Mouse (Mus musculus): Measurements from ENCODE around the gene Olfr1062. TPM values are rescaled to one million over a fixed set of nuclear protein-coding genes. Genes with fewer than 3 reads are reported as not detected.
"Not testable (repeated sequence)": the region's sequence is repeated elsewhere in the genome, so short reads cannot be mapped to it uniquely, and the experiment has no call there.

Olfr1062 gene
- polyA plus RNA-seq (2015; fragmentation: Nextera tagmentation; extraction: Ambion mirVana): 0.05 TPM in 1 of 2 replicates, not detected in the other

DNA sequence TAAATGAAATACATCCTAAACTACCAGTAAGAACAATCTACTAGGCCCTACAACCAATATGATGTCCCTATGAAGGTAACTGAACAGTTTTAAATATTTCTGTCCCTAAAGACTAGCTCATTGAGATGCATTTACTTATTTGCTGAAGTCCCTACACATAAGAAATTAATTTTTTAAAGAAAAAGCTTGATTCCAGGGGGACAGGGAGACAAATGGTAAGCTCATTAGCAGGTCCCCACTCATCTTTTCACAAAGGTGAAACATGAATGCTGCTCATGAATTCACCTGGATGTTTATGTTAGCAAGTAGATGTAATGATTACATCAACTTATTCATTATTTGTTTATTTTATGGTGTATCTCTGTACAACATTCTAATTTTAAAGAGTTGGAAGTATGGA lies at the start of gene Olfr1062:
Gene Olfr1062 (minus strand): TSS at position 101 of the 400 bp plus-strand sequence.
- H3K36me3 ChIP-seq; H3K9ac ChIP-seq; H3K4me3 ChIP-seq (replicated peaks); ATAC-seq (ENCODE audit: insufficient number of reproducible peaks, low FRiP score, low TSS enrichment, low read depth); H3K4me2 ChIP-seq (replicated peaks); H3K4me1 ChIP-seq; H3K27ac ChIP-seq (replicated peaks); H3K27me3 ChIP-seq; H3K9me3 ChIP-seq (replicated peaks): not testable (repeated sequence)

DNA sequence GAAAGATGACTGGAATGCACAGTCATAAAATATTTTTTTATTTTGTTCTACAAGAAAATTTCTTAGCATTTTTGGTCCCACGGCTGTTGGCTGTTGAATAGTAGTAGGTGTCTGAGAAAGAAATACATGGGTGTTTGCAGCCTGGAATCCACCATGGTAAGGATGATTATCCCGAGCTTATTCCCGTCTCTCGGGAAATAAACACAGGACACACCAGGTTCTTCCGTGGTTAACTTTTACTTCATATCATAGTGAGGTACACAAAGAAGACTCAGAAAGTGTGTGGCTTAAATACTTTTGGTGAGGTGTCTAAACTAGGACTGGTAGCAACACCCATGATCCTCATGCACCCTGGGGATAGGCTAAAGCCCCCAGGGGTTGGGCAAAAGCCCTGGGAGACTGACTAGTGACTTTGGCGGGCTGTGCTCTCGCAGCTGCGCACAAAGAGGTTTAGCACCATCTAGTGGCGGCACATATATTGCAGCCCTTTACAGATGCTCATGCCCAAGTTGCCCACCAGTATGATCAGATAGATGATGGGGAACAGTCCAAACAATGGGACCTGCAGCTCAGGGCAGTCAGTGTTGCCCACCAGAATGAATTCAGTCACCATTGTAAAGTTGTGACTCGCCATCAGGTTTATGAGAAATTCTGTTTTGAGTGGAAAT lies 38.0 kb upstream of the Olfr1062 start:
- Histone ChIP-seq H3K27me3 (no peaks in the 10 kb centered on the region), H3K4me2 (replicated peaks) (0 out of 2 replicates have a peak overlapping the region, but pooled peaks have one; percentile 28), H3K9ac (no peak overlapping the region), H3K4me3 (replicated peaks) (no peak overlapping the region), H3K27ac (replicated peaks) (no peak overlapping the region), H3K4me1 (no peaks in the 10 kb centered on the region), H3K9me3 (replicated peaks) (no peaks in the 10 kb centered on the region), H3K36me3 (no peaks in the 10 kb centered on the region)
- WGBS: 24% methylated on average over 10 of the region's 10 CpGs
- ATAC-seq (ENCODE audit: insufficient number of reproducible peaks, low FRiP score, low TSS enrichment, low read depth): no peak

DNA sequence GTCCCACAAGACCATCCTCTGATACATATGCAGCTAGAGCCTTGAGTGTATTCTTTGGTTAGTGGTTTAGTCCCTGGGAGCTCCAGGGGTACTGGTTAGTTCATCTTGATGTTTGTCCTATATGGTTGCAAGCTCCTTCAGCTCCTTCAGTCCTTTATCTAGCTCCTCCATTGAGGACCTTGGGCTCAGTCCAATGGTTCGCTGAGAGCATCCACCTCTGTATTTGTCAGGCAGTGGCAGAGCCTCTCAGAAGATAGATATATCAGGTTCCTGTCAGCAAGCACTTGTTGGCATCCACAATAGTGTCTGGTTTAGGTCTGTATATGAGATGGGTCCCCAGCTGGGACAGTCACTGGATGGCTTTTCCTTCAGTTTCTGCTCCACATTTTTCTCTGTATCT lies 33.9 kb upstream of the Olfr1062 start:
- 85% methylated on average over 1 of the region's 1 CpGs for WGBS
- H3K9ac ChIP-seq: no peak overlapping the region
- H3K27ac ChIP-seq (replicated peaks): no peak overlapping the region
- H3K4me1 ChIP-seq: no peaks in the 10 kb centered on the region
- H3K9me3 ChIP-seq (replicated peaks): no peaks in the 10 kb centered on the region
- ATAC-seq (ENCODE audit: insufficient number of reproducible peaks, low FRiP score, low TSS enrichment, low read depth): no peak
- H3K4me3 ChIP-seq (replicated peaks): no peak overlapping the region
- H3K4me2 ChIP-seq (replicated peaks): no peak overlapping the region
- H3K36me3 ChIP-seq: no peaks in the 10 kb centered on the region
- H3K27me3 ChIP-seq: no peaks in the 10 kb centered on the region

DNA sequence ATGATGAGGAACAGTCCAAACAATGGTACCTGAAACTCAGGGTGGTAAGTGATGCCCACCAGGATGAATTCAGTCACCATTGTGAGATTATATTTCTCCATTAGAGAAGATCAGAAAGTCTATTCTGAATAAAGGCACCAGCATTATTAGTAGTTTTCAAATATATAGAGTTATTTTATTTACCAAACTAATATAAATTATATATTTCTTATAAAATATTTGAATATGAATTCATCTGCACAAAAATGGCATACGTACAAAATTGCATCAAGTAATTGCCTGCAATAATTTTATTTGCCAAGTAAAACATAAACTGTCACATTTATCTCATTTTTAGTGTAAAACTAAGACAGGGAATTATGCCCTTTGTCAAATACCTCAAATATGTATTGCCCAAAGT lies 29.6 kb upstream of the Olfr1062 start, which contains the start of gene Olfr1066:
Gene Olfr1066 (minus strand): TSS at position 101 of the 400 bp plus-strand sequence.
- H3K9ac ChIP-seq: no peak within 1 kb of the TSS
- no peaks in the 10 kb centered on the region for H3K9me3 ChIP-seq (replicated peaks)
- H3K4me3 ChIP-seq (replicated peaks): no peak within 1 kb of the TSS
- H3K27ac ChIP-seq (replicated peaks): no peak within 1 kb of the TSS
- no peak for ATAC-seq (ENCODE audit: insufficient number of reproducible peaks, low FRiP score, low TSS enrichment, low read depth)
- no peaks in the 10 kb centered on the region for H3K4me1 ChIP-seq
- 85% methylated on average over 1 of the region's 1 CpGs for WGBS
- no peaks in the 10 kb centered on the region for H3K27me3 ChIP-seq
- H3K4me2 ChIP-seq (replicated peaks): no peak within 1 kb of the TSS
- no peaks in the 10 kb centered on the region for H3K36me3 ChIP-seq

DNA sequence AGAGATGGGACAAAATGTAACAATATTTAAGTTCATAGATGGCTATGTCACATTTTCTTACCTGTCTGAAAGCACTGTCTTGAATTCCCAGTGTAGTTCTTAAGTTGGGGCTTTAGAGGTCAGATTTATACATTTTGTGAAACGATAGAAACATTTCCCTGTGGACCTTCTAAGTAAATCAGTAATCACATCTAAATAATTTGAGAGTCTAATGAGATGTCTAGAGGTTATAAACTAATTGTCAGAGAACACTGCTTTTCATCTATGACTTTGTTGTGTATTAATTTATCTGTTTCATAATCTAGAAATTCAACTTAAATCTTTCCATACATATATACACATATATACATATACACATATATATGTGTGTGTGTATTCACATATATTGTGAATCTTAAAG lies 23.9 kb upstream of the Olfr1062 start, which contains the start of gene Olfr1065:
Gene Olfr1065 (minus strand): TSS at position 101 of the 400 bp plus-strand sequence.
- not testable (repeated sequence) for ATAC-seq (ENCODE audit: insufficient number of reproducible peaks, low FRiP score, low TSS enrichment, low read depth); H3K4me3 ChIP-seq (replicated peaks); H3K36me3 ChIP-seq; H3K27ac ChIP-seq (replicated peaks); H3K4me2 ChIP-seq (replicated peaks); H3K27me3 ChIP-seq; H3K9me3 ChIP-seq (replicated peaks); H3K4me1 ChIP-seq; H3K9ac ChIP-seq
- WGBS: 75% methylated on average over 1 of the region's 1 CpGs

DNA sequence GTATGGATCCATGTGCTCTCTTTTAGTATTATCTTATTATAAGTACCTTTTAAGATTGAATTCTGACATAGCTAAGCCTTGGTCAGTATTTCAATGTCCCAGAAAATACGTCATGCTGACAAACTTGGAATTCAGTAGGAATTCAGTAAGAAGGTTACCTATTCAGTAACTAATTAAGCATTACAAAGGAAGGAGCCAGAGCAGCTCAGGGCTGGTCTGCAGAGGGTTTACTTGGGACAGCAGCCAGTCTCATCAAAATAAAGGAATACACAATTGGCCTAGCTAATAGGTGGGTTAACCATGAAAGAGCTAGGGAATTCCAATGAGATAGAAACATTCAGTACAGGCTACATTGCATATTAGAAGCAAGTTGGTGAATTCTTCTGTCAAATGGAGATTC lies 15.6 kb upstream of the Olfr1062 start:
- not testable (repeated sequence) for H3K36me3 ChIP-seq; H3K27me3 ChIP-seq; H3K4me3 ChIP-seq (replicated peaks); ATAC-seq (ENCODE audit: insufficient number of reproducible peaks, low FRiP score, low TSS enrichment, low read depth); H3K9me3 ChIP-seq (replicated peaks); H3K27ac ChIP-seq (replicated peaks); H3K9ac ChIP-seq; H3K4me1 ChIP-seq; H3K4me2 ChIP-seq (replicated peaks)
- WGBS: 69% methylated on average over 1 of the region's 1 CpGs

DNA sequence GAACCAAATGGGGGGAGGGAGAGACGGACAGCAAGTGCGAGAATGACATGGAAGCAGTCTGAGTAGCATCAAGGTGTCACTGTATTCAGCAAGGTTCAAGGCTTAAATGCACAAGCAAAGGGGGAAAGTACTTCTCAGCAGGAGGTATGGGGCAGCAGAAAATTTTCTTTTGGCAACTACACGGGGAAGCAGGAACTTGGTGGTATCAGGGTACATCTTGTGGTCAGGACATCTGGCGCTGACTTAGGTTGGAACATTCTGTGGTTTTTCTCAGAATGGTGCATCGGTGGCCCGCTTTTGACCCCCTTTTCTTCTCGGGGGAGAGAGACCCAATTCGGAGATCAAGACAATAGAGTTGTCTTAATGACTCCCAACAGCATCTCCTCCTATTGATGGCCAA lies 2.0 kb upstream of the Olfr1062 start:
- H3K4me3 ChIP-seq (replicated peaks); H3K9me3 ChIP-seq (replicated peaks); H3K36me3 ChIP-seq; H3K9ac ChIP-seq; H3K4me1 ChIP-seq; H3K4me2 ChIP-seq (replicated peaks); H3K27ac ChIP-seq (replicated peaks); ATAC-seq (ENCODE audit: insufficient number of reproducible peaks, low FRiP score, low TSS enrichment, low read depth); H3K27me3 ChIP-seq: not testable (repeated sequence)
- WGBS: 75% methylated on average over 8 of the region's 8 CpGs

DNA sequence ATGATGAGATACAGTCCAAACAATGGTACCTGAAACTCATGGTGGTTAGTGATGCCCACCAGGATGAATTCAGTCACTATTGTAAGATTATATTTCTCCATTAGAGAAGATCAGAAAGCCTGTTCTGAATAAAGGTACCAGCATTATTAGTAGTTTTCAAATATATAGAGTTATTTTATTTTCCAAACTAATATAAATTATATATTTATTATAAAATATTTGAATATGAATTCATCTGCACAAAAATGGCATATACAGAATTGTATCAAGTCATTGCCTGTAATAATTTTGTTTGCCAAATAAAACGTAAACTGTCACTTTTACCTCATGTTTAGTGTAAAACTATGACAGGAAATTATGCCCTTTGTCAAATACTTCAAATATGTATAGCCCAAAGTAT lies 12.6 kb downstream of the Olfr1062 start, which contains the start of gene Olfr1061:
Gene Olfr1061 (minus strand): TSS at position 101 of the 400 bp plus-strand sequence.
- no peak within 1 kb of the TSS for H3K4me3 ChIP-seq (replicated peaks)
- H3K27ac ChIP-seq (replicated peaks): no peak within 1 kb of the TSS
- no peak for ATAC-seq (ENCODE audit: insufficient number of reproducible peaks, low FRiP score, low TSS enrichment, low read depth)
- H3K9me3 ChIP-seq (replicated peaks): no peaks in the 10 kb centered on the region
- H3K27me3 ChIP-seq: no peaks in the 10 kb centered on the region
- no peaks in the 10 kb centered on the region for H3K36me3 ChIP-seq
- no peaks in the 10 kb centered on the region for H3K4me1 ChIP-seq
- 77% methylated on average over 1 of the region's 1 CpGs for WGBS
- H3K4me2 ChIP-seq (replicated peaks): no peak within 1 kb of the TSS
- no peak within 1 kb of the TSS for H3K9ac ChIP-seq

DNA sequence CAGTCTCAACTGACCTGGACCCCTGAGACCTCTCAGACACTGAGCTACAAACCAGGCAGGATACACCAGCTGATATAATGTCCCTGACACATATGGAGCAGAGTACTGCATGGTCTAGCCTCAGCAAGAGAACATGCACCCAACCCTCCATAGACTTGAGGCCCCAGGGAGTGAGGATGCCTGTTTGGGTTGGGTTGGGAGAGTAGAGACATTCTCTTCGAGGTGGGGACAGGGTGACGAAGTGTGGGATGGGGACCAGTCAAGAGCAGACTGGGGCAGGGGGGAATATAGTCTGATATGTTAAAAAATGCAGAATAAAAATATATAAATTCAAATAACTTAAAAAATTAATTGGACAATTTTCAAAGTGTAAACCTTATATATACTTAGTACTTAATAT lies 31.4 kb downstream of the Olfr1062 start:
- no peaks in the 10 kb centered on the region for H3K27me3 ChIP-seq
- H3K4me2 ChIP-seq (replicated peaks): no peak overlapping the region
- no peak overlapping the region for H3K9ac ChIP-seq
- H3K27ac ChIP-seq (replicated peaks): no peak overlapping the region
- no peak overlapping the region for H3K4me3 ChIP-seq (replicated peaks)
- H3K4me1 ChIP-seq: no peaks in the 10 kb centered on the region
- WGBS: 88% methylated on average over 2 of the region's 2 CpGs
- H3K9me3 ChIP-seq (replicated peaks): no peaks in the 10 kb centered on the region
- no peak for ATAC-seq (ENCODE audit: insufficient number of reproducible peaks, low FRiP score, low TSS enrichment, low read depth)
- no peaks in the 10 kb centered on the region for H3K36me3 ChIP-seq

DNA sequence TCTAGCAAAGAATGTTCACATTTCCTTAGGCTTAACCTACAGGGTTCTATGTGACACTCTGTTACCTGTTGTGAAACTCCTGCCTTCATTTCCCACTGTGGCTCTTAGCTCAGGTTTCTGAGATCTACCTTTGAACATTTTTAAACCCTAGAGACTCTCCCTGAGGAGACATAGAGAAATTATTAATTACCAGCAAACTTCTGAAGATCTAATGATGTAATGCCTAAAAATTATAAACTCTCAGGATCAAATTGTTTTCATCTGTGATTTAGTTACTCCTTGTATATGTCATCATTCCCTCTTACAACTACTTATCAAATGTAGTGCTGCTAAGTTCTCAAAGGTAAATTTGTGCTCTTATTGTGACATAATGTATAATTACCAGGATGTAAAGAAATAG lies 38.1 kb downstream of the Olfr1062 start, which contains the start of gene Olfr1058:
Gene Olfr1058 (minus strand): TSS at position 101 of the 400 bp plus-strand sequence.
- H3K9me3 ChIP-seq (replicated peaks); H3K4me1 ChIP-seq; H3K4me3 ChIP-seq (replicated peaks); H3K27me3 ChIP-seq; H3K36me3 ChIP-seq; ATAC-seq (ENCODE audit: insufficient number of reproducible peaks, low FRiP score, low TSS enrichment, low read depth); H3K27ac ChIP-seq (replicated peaks); H3K9ac ChIP-seq; H3K4me2 ChIP-seq (replicated peaks): not testable (repeated sequence)

DNA sequence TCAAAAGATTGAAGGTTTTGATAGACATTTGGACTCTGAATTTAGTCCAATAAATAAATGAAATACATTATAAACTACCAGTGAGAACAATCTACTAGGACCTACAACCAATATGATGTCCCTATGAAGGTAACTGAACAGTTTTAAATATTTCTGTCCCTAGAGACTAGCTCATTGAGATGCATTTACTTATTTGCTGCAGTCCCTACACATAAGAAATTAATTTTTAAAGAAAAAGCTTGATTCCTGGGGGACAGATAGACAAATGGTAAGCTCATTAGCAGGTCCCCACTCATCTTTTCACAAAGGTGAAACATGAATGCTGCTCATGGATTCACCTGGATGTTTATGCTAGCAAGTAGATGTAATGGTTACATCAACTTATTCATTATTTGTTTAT lies 48.3 kb downstream of the Olfr1062 start, which contains the start of gene Olfr1057:
Gene Olfr1057 (minus strand): TSS at position 101 of the 400 bp plus-strand sequence.
- Histone ChIP-seq H3K27me3 (no peaks in the 10 kb centered on the region), H3K9ac (no peak within 1 kb of the TSS), H3K4me1 (no peaks in the 10 kb centered on the region), H3K4me2 (replicated peaks) (no peak within 1 kb of the TSS), H3K9me3 (replicated peaks) (no peaks in the 10 kb centered on the region), H3K27ac (replicated peaks) (no peak within 1 kb of the TSS), H3K36me3 (no peaks in the 10 kb centered on the region), H3K4me3 (replicated peaks) (no peak within 1 kb of the TSS)
- ATAC-seq (ENCODE audit: insufficient number of reproducible peaks, low FRiP score, low TSS enrichment, low read depth): no peak

Measured in embryonic facial prominence, embryonic 15.5 days (tissue).